Mouse (Mus musculus) gastrocnemius, adult 8-10 months (tissue): Measurements from ENCODE around the gene Arl16. TPM values are rescaled to one million over a fixed set of nuclear protein-coding genes. Genes with fewer than 3 reads are reported as not detected.

Experiments used
- DNase-seq, 2 experiments: peaks; one replicate each; pipeline ENCODE4 v3.0.0; 2022; ENCODE audit warnings: low spot score in 2 of 2
- total RNA-seq, 4 experiments: library from RNA; stranded (reverse); gene quantifications; 2 replicates each; pipeline ENCODE4 v1.2.4; 2022

Arl16 gene
- total RNA-seq, 4 experiments from 2014 or later: 4.7 to 7.5 (median 6.2) TPM

DNA sequence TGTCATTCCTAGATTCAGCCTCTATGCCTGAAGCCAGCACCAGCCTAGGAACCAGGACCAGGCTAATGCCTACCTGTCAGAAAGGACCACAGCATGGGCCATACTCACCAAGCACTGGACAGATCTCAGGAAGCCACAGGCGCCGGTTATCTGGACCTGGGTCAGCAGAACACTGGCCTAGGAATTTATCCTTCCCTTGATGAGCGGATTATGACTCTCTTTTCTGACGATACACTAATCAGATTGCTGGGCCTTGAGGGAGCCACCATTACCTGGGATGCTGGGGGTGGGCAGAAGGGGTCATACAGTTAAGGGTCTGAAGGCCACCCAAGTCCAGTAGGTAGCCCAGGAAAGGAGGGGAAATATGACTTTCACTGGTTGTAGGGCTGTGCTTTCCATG lies 14.1 kb downstream of the Arl16 start, which contains the start of gene Pde6g:
TSS of gene Pde6g (minus strand) at position 195 of the 400 bp plus-strand sequence.
- no peak for DNase-seq

DNA sequence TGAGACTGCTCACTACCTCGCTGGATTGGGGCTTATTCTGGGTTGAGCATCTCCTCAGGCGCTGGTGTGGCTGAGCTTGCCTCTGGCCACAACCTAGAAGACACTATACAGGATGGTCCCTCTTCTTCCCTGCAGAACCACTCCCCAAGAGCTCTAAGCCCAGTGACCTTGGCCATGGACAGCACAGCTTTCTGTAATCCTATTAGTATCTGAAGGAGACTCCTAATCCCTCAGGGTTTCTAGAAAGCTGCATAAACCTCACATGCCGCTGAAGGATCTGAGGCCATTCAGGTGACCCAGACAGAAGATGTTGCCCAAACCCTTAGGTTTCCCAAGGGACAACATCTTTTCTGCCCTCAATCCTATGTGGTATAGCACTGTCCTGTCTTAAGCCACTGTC lies 15.2 kb downstream of the Arl16 start:
- no peak for DNase-seq

DNA sequence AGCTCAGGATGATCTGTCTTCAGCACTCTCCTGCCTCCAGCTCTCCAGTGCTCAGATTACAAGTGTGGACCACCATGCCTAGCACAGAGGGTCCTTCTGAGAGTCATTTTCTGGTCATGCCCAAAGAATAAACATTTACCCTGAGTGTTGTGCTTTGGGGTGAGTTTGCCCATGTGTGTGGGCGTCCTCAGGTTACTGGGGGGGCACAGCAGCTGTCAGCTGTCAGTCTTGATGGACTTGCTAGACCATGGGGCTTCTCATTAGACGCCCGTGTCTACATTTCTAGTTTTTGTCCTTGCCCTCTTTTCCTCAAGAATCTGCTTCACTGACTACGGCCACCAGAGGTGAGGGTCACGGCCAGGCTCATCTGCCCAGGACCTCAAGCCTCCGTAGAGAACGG lies 20.2 kb downstream of the Arl16 start:
- DNase-seq: no peak

DNA sequence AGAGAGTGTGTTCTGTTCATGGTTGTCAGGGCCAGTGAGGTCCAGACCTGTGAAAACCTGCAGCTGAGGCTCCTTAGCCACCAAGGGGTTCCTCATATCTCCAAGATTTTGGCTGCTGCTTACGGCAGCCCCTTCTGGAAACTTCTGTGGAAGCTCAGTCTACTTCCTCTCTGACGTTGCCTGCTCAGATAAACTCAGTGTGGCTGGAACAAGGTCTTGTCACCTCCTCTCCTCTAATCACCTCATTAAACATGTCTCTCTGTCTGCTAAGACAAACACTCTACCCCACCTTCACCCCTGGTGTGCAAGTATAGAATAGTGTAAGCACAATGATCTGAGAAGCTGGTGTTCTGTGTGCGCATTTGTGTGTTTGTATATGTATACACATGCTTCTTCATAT lies 21.9 kb downstream of the Arl16 start:
- no peak for DNase-seq

DNA sequence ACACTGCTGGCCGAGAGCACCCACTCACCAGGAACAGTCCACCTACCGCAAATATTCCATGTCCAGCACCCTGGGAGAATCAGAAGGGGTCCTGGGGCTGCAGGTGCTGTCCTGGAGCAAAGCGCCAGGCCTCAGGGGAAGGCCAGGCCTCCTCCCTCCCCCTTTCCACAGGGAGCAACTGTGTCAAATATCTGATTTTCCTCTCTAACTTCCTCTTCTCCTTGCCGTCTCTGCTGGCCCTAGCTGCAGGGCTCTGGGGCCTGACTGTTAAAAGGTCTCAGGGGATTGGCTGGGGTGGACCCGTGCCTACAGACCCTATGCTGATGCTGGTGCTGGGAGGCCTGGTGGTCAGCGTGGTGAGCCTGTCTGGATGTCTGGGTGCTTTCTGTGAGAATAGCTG lies 23.3 kb downstream of the Arl16 start:
- no peak for DNase-seq

DNA sequence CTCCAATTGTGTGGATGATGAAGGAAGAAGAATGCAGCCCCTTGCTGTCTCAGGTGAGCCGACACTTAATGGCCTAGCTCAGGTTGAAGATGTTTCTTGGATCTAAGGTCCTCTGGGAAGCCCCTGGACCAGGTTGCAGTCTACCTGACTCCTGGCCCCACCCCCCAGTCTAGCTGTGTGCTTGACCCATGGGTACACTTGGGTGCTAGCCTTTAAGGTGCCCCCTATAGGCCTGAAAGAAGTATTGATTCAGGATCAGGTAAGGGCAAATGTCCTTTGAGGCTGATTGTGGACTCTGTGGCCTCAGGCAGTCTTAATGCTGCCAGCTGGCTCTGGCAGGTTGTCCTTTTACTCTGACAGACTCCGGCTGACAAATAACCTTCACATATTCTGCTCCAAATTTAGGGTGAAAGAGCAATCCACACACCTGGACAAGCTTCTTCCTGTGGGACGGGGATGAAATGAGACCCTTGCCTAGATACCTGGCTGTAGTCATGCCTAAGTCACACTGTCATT lies 24.6 kb downstream of the Arl16 start:
- DNase-seq: no peak

DNA sequence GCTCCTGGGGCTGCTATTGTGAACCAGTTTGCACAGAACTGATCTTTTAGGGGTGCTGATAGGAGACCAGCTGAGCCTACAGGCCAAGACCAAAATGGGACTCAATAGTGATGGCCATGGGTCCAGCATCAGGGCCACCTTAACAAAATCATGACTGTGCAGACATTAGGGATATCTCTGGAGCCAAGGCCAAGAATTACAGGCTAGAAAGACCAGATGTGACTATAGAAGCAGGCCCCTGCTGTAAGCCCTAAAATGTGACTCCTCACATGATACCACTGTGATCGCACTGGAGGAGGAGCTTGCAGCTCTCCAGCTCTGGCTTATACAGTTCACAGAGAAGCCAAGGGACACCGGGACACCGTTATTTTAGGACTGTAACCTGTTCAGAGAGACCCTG lies 25.1 kb downstream of the Arl16 start, which contains the start of gene Tspan10:
TSS of gene Tspan10 (plus strand) at position 301 of the 400 bp plus-strand sequence.
- no peak for DNase-seq

DNA sequence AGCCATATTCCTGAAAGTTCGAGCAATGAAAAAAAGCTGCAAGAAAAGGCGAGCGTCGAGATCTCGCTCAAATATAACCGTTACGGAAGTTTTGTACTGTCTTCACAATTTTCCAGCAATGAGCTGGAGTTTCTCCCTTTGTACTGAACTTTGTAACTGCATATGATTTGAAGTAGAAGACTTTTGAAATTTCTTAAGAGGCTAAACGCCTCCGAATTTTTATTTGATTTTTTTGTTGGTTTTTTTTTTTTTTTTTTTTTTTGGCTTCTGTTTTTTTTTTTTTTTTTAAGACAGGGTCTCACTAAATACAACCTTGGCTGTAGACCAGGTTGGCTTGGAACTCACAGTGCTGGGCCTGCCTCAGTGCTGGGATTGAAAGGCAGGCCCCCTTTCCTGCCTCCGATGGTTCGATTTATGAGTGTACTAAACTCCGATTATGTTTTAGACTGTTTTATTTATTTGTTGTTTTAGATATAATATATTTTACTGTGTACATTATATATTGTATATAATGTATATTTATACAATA lies 29.5 kb downstream of the Arl16 start:
- DNase-seq: no peak

DNA sequence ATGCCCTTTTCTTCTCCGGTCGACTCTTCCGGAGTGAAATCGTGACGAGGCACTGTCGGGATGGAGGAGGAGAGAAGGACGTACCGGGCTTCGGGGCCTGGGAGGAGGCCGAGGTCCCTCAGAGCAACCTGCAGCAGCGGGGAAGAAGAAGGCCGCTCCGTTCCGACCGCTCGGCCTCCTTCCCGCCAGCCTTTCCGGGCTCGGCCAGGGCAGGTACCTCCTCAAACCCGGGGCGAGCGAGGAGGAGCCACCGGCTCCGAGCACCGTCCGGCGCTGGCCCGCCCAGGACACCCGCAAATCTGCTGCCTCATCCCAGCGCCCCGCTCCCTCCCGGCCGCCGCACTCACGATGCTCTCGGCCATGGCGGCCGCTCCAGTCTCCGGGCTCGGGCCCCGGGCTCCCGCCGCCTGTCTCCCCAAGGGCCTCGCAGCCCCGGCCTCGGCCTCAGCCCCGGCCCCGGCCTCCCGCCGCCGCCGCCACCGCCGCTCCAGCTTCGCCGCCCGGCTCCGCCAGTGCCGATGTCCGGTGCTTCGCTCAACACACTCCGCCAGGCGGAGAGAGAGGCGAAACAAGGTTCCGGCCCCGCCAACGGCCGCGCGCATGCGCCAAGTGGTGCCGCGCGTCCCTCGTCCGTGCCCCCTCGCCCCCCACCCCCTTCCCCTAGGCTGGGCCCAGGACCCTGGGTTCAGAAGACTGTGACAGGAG lies 30.1 kb downstream of the Arl16 start, which contains the start of gene Nploc4:
TSS of gene Nploc4 (minus strand) at position 557 of the 705 bp plus-strand sequence.
- peak; percentile 74 to 81 for DNase-seq

DNA sequence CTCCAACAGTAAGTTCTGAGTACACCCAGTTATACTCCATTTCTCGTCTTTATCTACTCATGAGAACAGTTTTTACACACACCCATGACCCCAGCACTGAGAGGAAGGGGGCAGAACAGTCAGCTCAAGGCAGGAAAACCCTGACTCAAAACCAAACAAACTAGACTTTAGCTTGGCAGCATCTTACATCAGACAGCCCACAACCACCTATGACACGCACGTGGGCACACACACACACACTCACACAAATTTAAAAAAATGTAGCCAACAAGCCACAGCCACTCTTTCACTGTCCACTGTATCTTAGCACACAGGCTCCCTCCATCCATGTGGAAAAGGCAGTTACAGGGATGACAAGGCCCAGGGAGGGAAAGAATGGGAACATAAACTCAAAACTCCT lies 40.7 kb downstream of the Arl16 start:
- DNase-seq: no peak

DNA sequence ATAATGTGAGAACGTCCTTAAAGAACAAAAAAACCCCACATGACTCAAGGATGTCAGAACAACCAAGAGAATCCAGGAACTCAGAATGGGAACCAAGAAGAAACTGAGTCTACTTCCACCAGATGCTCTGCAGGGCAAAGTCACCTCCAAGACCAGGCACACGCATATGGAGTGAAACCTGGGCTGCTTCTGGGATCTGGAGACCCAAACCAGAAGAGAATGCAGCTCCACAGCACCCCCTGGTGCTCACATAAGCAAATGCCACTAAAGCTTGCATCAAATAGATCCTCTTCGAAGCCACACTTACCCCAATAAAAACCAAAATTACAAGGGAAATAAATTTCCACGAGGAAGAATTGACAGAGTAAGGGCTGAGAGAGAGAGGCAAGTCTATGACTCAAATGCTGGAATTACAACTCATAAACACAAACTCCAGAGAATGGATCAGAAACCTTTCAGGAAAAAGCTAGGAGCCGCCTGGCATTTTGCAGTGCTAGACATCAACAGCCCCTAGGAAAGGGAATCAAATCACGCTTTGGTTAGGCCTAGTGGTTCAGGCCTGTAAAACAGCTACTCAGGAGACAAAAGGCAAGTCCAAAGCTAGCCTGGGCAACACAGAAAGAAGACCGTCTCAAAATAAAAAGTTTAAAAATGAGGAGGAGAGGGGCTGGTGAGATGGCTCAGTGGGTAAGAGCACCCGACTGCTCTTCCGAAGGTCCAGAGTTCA lies 43.7 kb downstream of the Arl16 start:
- DNase-seq: peak; percentile 28 to 53

DNA sequence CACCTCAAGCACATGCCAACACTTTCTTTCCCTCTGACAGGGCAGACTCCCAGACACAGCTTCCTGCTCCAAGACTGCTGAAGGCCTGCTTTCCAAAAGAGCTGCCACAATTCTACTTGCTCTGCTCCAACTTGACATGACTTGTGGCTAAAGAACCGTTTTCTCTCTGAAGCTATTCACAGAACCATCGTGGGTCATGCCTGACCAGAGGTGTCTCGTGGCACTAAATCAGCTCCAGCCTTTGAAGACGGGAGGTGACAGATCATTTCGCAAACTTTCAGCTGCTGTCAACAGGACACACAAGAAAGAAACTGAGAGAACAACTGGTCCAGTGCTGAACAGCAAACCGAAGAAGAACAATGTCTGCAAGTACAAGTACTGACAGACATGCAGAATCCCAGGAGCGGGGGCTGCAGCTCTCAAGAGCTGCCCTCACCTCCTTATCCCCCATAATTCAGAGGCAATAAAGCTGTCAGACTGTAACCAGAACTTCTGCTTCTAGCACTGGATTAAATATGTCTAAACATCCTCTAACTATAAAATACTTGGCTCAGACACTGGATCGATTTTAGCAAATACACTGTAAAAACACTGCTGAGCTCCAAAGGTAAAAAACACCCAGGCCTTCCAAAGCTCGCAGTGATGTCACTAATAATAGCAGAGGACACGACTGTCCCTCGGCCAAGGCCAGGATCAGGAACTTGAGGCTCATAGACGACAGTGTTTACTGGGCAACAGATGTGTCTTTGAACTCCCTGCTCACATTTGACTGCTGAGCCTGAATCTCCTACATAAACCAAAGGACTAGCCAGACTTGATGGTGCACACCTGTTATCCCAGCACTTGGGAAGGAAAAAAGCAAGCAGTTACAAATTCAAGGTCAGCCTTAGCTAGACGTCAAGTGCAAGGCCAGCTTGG lies 44.5 kb downstream of the Arl16 start:
- no peak for DNase-seq

DNA sequence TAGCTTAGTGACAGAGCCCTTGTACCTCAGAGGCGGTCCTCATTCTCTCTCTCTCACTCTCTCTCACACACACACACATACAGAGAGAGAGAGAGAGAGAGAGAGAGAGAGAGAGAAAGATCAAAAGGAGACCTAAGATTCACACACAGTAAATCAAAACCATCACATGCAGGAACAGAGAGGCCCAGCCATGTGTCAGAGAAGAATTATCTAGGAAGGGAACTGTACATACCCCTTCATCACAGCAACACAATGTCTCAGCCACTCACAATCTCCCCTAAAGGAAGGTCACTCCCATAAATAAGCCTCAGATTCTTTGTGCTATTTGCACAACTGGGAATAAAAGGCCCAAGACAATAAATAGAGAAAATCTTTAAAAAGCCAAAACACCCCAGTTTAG lies 48.8 kb downstream of the Arl16 start:
- DNase-seq: no peak

DNA sequence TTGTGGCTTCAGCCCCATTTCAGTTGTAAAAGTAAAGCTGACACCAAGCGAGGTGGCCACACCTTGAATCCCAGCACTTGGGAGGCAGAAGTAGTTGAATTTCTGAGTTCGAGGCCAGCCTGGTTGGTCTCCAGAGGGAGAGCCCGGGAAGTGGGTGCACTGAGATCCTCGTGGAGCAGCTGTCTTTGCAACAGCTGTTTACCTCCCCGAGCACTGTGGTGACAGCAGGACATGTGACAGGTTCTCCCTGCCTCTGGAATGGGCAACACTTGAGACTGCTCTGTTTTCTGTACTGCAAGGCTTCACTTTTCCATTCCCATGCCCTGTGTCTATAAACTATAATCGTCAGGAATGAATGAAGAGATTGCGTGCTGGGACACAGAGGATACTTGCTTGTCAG lies 49.6 kb downstream of the Arl16 start:
- DNase-seq: no peak

Other genes starting within 250 kb of the Arl16 start
- gene Bahcc1, start 234.7 kb downstream of the Arl16 start, total RNA-seq: 1 to 10 TPM; 3.6 to 5.8 (median 4.7) TPM
- gene Actg1, start 119.1 kb downstream of the Arl16 start, total RNA-seq: 100 to 1,000 TPM; 131 to 185 (median 162) TPM
- under 1 TPM in 3 of 4 experiments, not detected in 1; 0.21 to 0.54 (median 0.29) TPM for gene Fscn2, start 106.1 kb downstream of the Arl16 start, total RNA-seq
- 10 to 100 TPM; 11.5 to 13.5 (median 13.3) TPM for gene Faap100, start 88.8 kb downstream of the Arl16 start, total RNA-seq
- gene Nploc4, start 29.9 kb downstream of the Arl16 start, total RNA-seq: 10 to 100 TPM; 87.7 to 97.5 (median 90.6) TPM
- gene Tspan10, start 25.0 kb downstream of the Arl16 start, total RNA-seq: 1 to 10 TPM in 1 of 4 experiments, not detected in 3; 1.2 TPM
- 1 to 10 TPM in 2 of 4 experiments, under 1 TPM in 2; 0.70 to 1.0 (median 0.94) TPM for gene Pde6g, start 14.1 kb downstream of the Arl16 start, total RNA-seq
- gene Oxld1, start 9.5 kb downstream of the Arl16 start, total RNA-seq: 10 to 100 TPM; 20.4 to 26.4 (median 22.2) TPM
- gene Ccdc137, start 9.5 kb downstream of the Arl16 start, total RNA-seq: 1 to 10 TPM; 4.5 to 6.0 (median 5.1) TPM
- gene Mrpl12, start 17.0 kb upstream of the Arl16 start, total RNA-seq: 100 to 1,000 TPM; 121 to 138 (median 132) TPM
- gene Slc25a10, start 24.2 kb upstream of the Arl16 start, total RNA-seq: 1 to 10 TPM; 1.9 to 5.0 (median 3.1) TPM
- gene Gcgr, start 63.1 kb upstream of the Arl16 start, total RNA-seq: under 1 TPM in 1 of 4 experiments, not detected in 3; 0.29 TPM
- 10 to 100 TPM; 18.6 to 20.5 (median 20.1) TPM for gene Mcrip1, start 82.1 kb upstream of the Arl16 start, total RNA-seq
- 100 to 1,000 TPM; 157 to 382 (median 178) TPM for gene Ppp1r27, start 83.5 kb upstream of the Arl16 start, total RNA-seq
- gene P4hb, start 105.6 kb upstream of the Arl16 start, total RNA-seq: 100 to 1,000 TPM; 162 to 245 (median 209) TPM
- gene Arhgdia, start 114.0 kb upstream of the Arl16 start, total RNA-seq: 10 to 100 TPM; 74.3 to 86.2 (median 80.7) TPM
- gene Alyref, start 130.8 kb upstream of the Arl16 start, total RNA-seq: 10 to 100 TPM; 20.1 to 40.8 (median 35.8) TPM
- gene Anapc11, start 130.8 kb upstream of the Arl16 start, total RNA-seq: 10 to 100 TPM; 42.5 to 54.1 (median 49.7) TPM
- not detected for gene Npb, start 140.9 kb upstream of the Arl16 start, total RNA-seq
- 10 to 100 TPM; 20.0 to 26.8 (median 26.0) TPM for gene Pcyt2, start 150.3 kb upstream of the Arl16 start, total RNA-seq
- 1 to 10 TPM; 2.6 to 4.5 (median 3.8) TPM for gene Sirt7, start 157.6 kb upstream of the Arl16 start, total RNA-seq
- 10 to 100 TPM; 49.5 to 63.3 (median 59.3) TPM for gene Mafg, start 166.0 kb upstream of the Arl16 start, total RNA-seq
- 1 to 10 TPM; 3.7 to 5.3 (median 4.8) TPM for gene Pycr1, start 176.2 kb upstream of the Arl16 start, total RNA-seq
- gene Myadml2, start 180.6 kb upstream of the Arl16 start, total RNA-seq: 100 to 1,000 TPM; 112 to 153 (median 132) TPM
- under 1 TPM in 1 of 4 experiments, not detected in 3; 0.22 TPM for gene Notum, start 193.6 kb upstream of the Arl16 start, total RNA-seq
- gene Aspscr1, start 205.4 kb upstream of the Arl16 start, total RNA-seq: 10 to 100 TPM; 32.2 to 39.8 (median 35.2) TPM
- 10 to 100 TPM; 26.1 to 31.0 (median 27.3) TPM for gene Cenpx, start 246.1 kb upstream of the Arl16 start, total RNA-seq
- 1 to 10 TPM; 1.8 to 4.4 (median 2.9) TPM for gene Lrrc45, start 246.3 kb upstream of the Arl16 start, total RNA-seq